Mouse (Mus musculus): Measurements from ENCODE around the gene Evi5.

The Evi5 gene

GRCm38 (mm10) chr5:107873330-107873729 lies 1.6 kb downstream of the Evi5 start:
- peak; percentile 48 for DNase-seq (ENCODE audit: low read depth, low spot score)

- DNase-seq (ENCODE audit: low read depth, low spot score) = no peak
Observed at GRCm38 (mm10) chr5:107869701-107870100, 5.2 kb downstream of the Evi5 start.

- DNase-seq (ENCODE audit: low read depth, low spot score) = peak; percentile 65
Observed at GRCm38 (mm10) chr5:107868905-107869424, 5.9 kb downstream of the Evi5 start.

DNA sequence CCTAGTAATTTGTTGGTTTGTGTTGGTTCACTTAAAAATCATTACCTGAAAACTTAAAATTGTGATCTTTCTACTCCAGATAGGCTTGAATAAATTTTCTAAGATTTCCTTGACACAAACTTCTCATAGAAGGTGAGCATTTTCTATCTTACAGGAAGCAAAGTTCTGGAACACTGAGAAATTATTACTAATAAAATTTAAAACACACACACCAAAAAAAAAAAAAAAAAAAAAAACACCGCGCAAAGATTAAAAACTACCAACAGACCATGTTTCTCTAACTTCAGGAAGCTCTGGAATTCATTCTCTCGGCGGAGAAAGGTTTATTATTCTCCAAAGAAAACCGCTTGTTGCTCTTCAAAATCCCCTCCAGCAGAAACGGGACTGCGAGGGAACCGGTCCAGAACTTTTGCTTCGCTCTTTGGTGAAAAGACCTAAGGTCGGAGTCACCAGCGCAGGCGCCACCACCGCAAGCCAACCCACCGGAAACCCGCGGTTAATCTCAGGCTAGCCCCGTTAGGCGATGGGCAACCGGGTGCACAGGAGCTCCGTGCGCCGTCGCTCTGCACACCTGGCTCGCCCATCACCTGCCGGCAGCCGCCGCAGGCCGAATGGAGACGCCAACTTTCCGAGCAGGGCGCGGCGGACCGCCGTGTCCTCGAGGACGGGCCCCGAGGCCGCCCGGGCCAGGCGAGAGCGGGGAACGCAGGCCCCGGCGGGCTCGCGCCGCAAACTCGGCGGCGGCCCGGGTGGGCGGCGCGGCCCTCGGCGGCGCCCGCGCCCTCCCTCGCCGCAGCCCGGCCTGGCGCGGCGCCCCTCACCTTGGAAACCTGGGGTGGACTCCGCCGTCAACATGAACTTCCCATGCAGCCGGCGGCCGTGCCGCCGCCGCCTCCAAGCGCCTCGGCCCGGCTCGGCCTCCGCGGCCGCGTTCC lies 6.7 kb downstream of the Evi5 start:
- no peak for DNase-seq (ENCODE audit: low read depth, low spot score)

- no peak for DNase-seq (ENCODE audit: low read depth, low spot score)
Observed at GRCm38 (mm10) chr5:107866127-107867126, 8.5 kb downstream of the Evi5 start.

DNA sequence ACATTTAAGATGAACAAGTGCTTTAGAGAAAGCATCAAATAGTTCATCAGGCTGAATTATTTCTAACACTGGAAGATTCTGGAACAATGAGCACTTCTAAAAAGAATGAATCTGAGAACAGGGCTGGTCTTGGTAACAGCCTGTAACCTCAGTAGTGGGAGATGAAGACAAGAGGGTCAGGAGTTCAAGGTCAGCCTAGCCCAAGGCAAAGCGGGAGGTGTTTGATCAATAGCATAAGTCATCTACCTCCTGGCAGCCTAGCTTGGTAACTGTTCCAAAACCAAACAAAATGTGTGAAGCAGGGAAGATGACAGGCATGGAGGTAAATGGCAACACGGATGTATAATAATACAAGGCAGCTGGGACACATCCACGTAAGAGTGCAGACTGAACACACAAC lies 10.9 kb downstream of the Evi5 start:
- no peak for DNase-seq (ENCODE audit: low read depth, low spot score)

DNA sequence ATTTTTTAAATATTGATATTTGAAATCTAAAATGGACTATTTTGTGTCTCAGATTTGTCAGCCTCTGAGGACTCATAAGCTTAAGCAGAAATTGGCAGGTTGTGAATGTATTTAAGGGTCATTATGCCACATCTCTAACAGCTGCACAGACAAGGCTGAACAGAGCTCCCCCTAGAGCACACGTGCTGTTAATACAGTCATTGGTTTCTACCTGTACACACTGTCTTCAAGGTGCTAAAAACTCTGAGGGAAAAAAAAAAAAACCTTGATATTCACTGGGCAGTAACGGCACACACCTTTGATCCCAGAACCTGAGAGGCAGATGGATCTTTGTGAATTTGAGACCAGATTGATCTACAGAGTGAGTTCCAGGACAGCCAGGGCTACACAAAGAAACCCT lies 15.9 kb downstream of the Evi5 start:
- DNase-seq (ENCODE audit: low read depth, low spot score) = no peak

- no peak for DNase-seq (ENCODE audit: low read depth, low spot score)
Observed at GRCm38 (mm10) chr5:107855546-107855945, 19.4 kb downstream of the Evi5 start.

- no peak for DNase-seq (ENCODE audit: low read depth, low spot score)
Observed at GRCm38 (mm10) chr5:107854556-107854955, 20.4 kb downstream of the Evi5 start.

- DNase-seq (ENCODE audit: low read depth, low spot score) = no peak
Observed at GRCm38 (mm10) chr5:107853807-107854206, 21.1 kb downstream of the Evi5 start.

DNA sequence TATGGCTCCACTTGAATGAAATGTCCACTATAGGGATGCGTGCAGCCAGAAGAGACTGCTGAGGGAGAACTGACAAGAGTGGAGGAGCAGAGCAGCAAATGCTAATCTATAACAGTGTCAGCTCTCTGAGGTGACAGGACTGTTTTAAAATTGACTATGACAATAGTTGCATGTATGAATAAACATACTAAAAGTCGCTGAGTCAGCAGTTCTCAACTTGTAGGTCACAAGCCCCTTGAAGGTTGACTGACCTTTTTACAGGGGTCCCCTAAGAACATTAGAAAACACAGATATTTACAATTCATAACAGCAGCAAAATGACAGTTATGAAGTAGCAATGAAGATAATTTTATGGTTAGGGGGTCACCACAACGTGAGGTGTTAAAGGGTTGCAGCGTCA lies 25.9 kb downstream of the Evi5 start:
- no peak for DNase-seq (ENCODE audit: low read depth, low spot score)

GRCm38 (mm10) chr5:107847817-107848216 lies 27.1 kb downstream of the Evi5 start:
- DNase-seq (ENCODE audit: low read depth, low spot score) = no peak

DNA sequence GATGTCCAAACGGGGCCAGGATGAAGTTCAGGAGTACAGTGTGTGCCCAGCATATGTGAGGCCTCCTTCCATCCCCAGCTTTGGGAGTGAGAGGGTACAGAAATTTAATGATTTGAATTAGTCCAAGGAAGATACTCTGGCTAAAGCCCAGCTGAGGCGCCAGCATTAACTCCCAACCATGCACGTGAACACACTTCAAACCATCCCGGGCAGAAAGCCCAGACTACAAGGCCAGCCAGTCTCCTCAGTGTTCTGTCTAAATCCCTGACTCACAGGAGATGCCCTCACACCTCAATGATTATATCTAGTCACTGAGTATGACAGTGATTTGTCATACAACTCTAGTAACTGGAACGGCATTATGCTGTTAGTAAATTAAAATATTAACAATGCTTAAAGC lies 27.6 kb downstream of the Evi5 start:
- DNase-seq (ENCODE audit: low read depth, low spot score) = no peak

GRCm38 (mm10) chr5:107840549-107841238 lies 34.2 kb downstream of the Evi5 start:
- no peak for DNase-seq (ENCODE audit: low read depth, low spot score)

DNA sequence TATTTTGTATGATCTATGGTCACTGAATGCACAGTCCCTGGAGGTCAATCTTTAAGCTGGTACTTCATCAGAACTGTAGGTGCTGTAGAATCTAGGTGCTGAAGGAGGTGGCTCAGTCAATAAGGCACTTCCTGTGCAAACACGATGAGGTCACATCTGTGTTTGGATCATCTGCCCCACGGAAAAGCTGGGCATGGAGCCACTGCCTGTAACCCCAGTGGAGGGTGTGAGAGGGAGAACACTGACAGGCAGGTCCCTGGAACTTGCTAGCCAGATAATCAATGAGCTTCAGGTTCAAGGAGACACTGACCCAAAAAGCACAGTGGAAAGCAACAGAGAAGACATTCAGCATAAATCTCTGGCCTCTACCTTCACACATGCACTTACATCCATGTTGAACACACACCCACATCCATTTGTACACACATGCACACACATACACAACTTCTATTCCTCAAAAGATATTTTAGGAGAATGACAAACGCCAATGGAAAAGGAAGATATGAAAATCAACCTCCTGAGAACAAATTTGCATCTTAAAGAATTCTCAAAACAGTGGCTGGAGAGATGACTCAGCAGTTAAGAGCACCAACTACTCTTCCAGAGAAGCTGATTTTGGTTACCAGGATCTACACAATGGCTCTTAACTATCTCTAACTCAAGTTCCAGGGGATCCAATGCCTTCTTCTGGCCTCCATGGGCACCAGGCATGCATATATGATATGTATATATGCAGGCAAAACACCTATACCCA lies 35.8 kb downstream of the Evi5 start:
- no peak for DNase-seq (ENCODE audit: low read depth, low spot score)

GRCm38 (mm10) chr5:107834287-107834686 lies 40.6 kb downstream of the Evi5 start:
- DNase-seq (ENCODE audit: low read depth, low spot score) = no peak

DNA sequence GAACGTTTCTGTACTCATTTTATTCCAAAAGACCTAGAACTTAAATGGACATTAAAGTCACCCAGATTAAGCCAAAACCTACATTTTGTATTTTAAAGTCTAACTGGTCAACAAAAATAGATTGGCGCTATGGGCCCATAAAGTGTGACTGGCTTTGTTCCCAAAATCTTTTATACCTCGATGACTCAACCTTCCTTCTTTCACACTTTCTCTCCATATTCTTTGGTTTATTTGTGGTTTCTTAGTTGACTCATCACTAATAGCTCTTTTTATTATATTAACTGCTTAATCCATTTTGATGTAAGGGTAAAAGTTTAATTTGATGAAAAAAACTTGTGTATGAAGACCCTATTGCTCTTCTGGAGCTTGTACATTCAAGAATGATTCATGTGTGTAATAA lies 43.6 kb downstream of the Evi5 start:
- DNase-seq (ENCODE audit: low read depth, low spot score) = no peak

DNA sequence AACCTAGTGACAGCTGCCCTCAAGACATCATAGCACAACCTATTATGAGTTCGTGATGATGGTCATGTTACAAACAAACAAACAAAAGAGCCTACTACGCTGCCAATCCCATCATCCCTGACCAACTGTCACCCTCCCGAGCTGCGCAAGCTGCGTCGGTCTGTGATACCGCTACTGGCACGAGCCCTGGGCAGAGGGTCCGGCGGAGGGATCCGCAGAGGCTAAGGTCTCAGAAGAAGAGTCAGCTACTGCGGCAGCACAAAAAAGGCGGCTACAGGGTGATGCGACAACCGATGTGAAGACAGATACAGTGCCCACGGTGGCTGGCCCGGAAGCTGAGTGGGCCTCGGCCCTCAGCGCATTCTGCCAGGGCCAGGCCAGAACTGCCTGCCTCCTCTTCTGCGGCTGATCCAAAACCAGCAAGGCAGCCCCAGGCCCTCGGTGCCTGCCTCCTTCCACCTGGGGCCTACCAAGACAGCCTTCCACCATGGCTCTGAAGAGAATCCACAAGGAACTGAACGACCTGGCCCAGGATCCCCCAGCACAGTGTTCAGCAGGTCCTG lies 44.8 kb downstream of the Evi5 start, which contains the start of gene Ube2d2b:
Gene Ube2d2b (plus strand): TSS at position 102 of the 563 bp plus-strand sequence.
- DNase-seq (ENCODE audit: low read depth, low spot score) = no peak

DNA sequence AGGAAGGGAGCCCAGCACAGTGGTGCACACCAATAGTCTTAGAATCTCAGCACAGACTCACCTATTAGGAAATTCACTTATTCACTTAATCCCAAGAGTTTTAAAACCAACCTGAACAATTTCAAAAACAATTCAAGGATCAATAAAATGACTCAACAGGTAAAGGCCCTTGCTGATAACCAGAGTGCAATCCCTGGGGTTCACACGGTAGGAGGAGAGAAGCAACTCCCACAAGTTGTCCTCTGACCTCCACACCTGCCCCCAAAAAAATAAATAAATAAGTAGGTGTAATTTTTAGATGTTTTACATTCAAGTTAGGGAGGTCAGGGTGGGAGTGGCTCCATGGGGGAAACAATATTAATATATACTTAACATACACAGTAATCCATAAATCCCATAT lies 52.4 kb downstream of the Evi5 start:
- no peak for DNase-seq (ENCODE audit: low read depth, low spot score)

DNA sequence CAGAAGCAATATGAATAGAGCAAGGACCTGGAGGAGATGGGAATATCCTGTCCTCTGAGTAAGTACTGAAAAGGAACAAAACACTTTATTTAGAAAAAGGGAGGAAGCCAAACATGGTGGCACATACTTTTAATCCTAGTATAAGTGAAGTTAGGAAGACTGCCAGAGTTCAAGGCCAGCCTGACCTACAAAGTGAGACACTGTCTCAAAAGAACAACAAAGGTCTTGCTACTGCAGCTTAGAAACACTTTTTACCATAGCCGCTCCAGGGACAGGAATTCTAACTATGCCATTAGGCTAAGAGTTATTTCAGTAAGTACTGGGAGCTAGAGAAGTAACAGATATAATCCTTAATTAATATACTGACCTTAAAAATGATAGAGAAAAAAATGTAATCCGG lies 60.3 kb downstream of the Evi5 start:
- DNase-seq (ENCODE audit: low read depth, low spot score) = no peak

Measured in c-Kit-negative CD71-positive TER-119-positive erythroid progenitor cells, embryonic 14.5 days (primary cell).